Mouse (Mus musculus) C2C12 (cell line): ENCODE data around the gene Mturn.

Experiments used
- CTCF ChIP-seq: IDR thresholded peaks from one replicate; pipeline ENCODE4 v1.5.1; 2011; ENCODE audit not compliant: control insufficient read depth, insufficient read depth, insufficient read length
- MAX ChIP-seq: IDR thresholded peaks from one replicate; pipeline ENCODE4 v1.6.1; 2011; ENCODE audit warnings: mild to moderate bottlenecking, control low read depth
- MYOD1 ChIP-seq: IDR thresholded peaks from one replicate; pipeline ENCODE4 v1.6.1; 2011; ENCODE audit warnings: low read depth; ENCODE audit not compliant: control insufficient read depth, insufficient read length

- TF ChIP-seq MYOD1 (no peak), CTCF (no peak), MAX (no peak)
These were observed 2.7 kb downstream of the Mturn start for GRCm38 (mm10) chr6:54684085-54684484.
